Mouse (Mus musculus) testis, adult 2 months (tissue): ENCODE data around the gene Prkn.

ENCODE experiments used
- CTCF ChIP-seq: fragments of 200-500 bp; IDR thresholded peaks from 2 replicates; pipeline ENCODE4 v1.5.1; 2012; ENCODE audit warnings: low read depth, mild to moderate bottlenecking, inconsistent platforms, low read length, moderate library complexity; ENCODE audit not compliant: control insufficient read depth, insufficient read depth, insufficient replicate concordance
- POLR2A ChIP-seq: fragments of 200-500 bp; IDR thresholded peaks from 2 replicates; pipeline ENCODE4 v1.6.1; 2012; ENCODE audit warnings: low read depth, mild to moderate bottlenecking, inconsistent platforms, low read length, moderate library complexity; ENCODE audit not compliant: control insufficient read depth

DNA sequence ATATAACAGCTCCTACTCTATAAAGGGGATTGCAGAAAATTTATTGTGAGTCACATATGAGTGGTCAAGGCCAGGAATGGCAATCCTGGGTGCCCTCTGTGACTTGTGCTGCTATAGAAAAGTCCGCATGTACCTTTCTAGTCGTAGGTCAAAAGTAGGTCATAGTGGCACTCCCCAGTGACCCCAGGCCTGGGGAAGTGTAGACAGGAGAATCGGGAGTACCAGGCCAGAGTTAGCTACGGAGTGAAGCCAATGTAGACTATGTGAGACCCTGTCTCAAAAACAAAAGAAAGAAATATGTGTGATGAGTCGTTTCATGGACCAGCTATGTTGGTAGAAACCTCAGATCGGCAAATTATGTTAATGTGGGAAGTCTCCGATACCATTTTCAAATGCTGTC lies 1206.8 kb downstream of the Prkn start:
- no peak for TF ChIP-seq CTCF
- TF ChIP-seq POLR2A = no peak
